Mouse (Mus musculus) stomach, postnatal 0 days (tissue): ENCODE data around the gene Map3k12.

Experiments
- CTCF ChIP-seq: IDR thresholded peaks from 2 replicates; pipeline ENCODE4 v1.5.1; 2016; ENCODE audit warnings: antibody characterized with exemption, low read depth, mild to moderate bottlenecking, moderate library complexity
- EP300 ChIP-seq: optimal IDR thresholded peaks from 2 replicates; pipeline ENCODE3; 2016; ENCODE audit warnings: antibody characterized with exemption

- TF ChIP-seq CTCF (no peak), EP300 (no peak)
Observed at GRCm38 (mm10) chr15:102450928-102451327, 65.9 kb downstream of the Map3k12 start.
